Mouse (Mus musculus) hindbrain, embryonic 13.5 days (tissue): ENCODE measurements at regions not wholly inside any gene's neighbourhood (a gene's known extent, or its start where the extent isn't known, plus 50 kb on each side); places are given as distances from the start of the nearest gene placed in this dataset.

Source experiments
- ATAC-seq: fragments of 200-750 bp; cut with Nextera tagmentation; 2 replicates; pipeline ENCODE4 v1.8.0; 2017; ENCODE audit warnings: moderate TSS enrichment; ENCODE audit not compliant: low FRiP score
- H3K27ac ChIP-seq: fragments of 300-500 bp; sonication (generic); 2 replicates; pipeline ENCODE4 v1.5.1; 2015; ENCODE audit warnings: inconsistent platforms, mild to moderate bottlenecking, moderate library complexity
- H3K27me3 ChIP-seq: fragments of 300-500 bp; sonication (generic); 2 replicates; pipeline ENCODE4 v1.6.1; 2015; ENCODE audit warnings: mild to moderate bottlenecking, inconsistent platforms
- H3K36me3 ChIP-seq: fragments of 300-500 bp; sonication (generic); 2 replicates; pipeline ENCODE4 v1.6.1; 2015; ENCODE audit warnings: mild to moderate bottlenecking, inconsistent platforms
- H3K4me1 ChIP-seq: fragments of 300-500 bp; sonication (generic); replicated peaks from 2 replicates; pipeline ENCODE4 v1.6.1; 2015; ENCODE audit warnings: inconsistent platforms
- H3K4me2 ChIP-seq: fragments of 300-500 bp; sonication (generic); 2 replicates; pipeline ENCODE4 v1.6.1; 2015; ENCODE audit warnings: inconsistent platforms, mild to moderate bottlenecking, moderate library complexity
- H3K4me3 ChIP-seq: fragments of 300-500 bp; sonication (generic); 2 replicates; pipeline ENCODE4 v1.5.1; 2015; ENCODE audit warnings: mild to moderate bottlenecking, inconsistent platforms
- H3K9ac ChIP-seq: fragments of 300-500 bp; sonication (generic); 2 replicates; pipeline ENCODE4 v1.6.1; 2015; ENCODE audit warnings: mild to moderate bottlenecking, inconsistent platforms
- H3K9me3 ChIP-seq: fragments of 300-500 bp; sonication (generic); 2 replicates; pipeline ENCODE4 v1.6.1; 2016; ENCODE audit warnings: inconsistent platforms
- WGBS: fragments of 180-500 bp; shearing (Covaris S2); methylation state at CpG from one replicate; pipeline ENCODE4 v1.1.7; 2015; 5-methylcytosine and 5-hydroxymethylcytosine counted together

DNA sequence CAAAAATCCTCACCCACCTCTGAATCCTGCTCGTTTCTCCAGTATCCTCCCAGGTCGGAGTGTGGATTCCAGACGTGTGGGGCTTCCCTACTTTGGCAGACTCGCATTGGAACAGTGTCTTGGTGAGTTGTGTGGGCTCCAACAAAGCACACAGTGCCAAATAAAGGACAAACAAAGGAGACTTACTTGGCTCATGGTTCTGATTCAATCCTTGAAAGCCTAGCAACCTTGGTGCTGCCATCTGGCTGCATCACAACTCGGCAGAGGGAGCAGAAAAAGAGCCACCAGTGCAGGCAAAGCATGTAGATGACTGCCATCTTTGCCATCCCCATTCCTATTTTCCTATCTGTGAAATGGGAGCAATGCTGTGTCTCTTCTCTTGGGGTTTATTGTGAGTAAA is 64.0 kb downstream of the Il9r start:
- no peaks in the 10 kb centered on the region for H3K9me3 ChIP-seq
- H3K9ac ChIP-seq = no peak overlapping the region
- H3K4me2 ChIP-seq = no peak overlapping the region
- H3K4me3 ChIP-seq = no peak overlapping the region
- no peaks in the 10 kb centered on the region for H3K36me3 ChIP-seq
- no peak overlapping the region for H3K27ac ChIP-seq
- no peak for ATAC-seq
- WGBS = 56% methylated on average over 5 of the region's 5 CpGs
- no peaks in the 10 kb centered on the region for H3K27me3 ChIP-seq
- H3K4me1 ChIP-seq = peaks cover 31% of the 10 kb centered on the region

- Histone ChIP-seq H3K27ac (no peak overlapping the region), H3K4me2 (no peak overlapping the region), H3K36me3 (no peaks in the 10 kb centered on the region), H3K9me3 (no peaks in the 10 kb centered on the region), H3K9ac (no peak overlapping the region), H3K27me3 (no peaks in the 10 kb centered on the region), H3K4me3 (no peak overlapping the region), H3K4me1 (peaks cover 21% of the 10 kb centered on the region)
- WGBS = 84% methylated on average over 7 of the region's 7 CpGs
- ATAC-seq = no peak
These were observed 66.1 kb downstream of the Il9r start for GRCm38 (mm10) chr11:32133996-32134395.

DNA sequence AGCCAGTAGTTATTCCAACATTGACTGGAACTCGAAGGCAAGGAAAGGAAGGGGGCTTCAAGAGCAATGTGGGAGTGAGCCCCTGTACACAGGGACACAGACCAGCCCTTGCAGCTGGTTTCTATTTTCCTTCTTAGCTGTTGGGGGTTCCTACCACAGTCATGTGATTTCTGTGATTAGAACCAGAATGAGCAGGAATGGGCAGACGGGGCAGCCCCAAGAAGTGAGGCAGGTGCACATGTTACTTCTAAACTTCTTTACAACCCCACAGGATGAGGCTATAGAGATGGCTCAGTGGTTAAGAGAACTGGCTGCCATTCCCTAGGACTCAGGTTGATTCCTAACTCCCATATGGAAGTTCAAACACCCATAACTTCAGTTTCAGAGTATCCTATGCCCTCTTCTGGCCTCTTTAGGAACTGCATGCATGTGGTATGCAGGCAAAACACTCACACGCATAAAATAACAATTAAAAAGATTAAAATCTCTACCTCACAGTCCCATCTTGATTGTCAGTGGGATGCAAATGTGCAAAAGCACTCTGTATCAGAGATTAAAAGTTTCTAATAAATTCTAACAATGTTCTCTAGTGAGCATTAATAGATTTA is 68.0 kb downstream of the Il9r start:
- Histone ChIP-seq H3K27ac (no peak overlapping the region), H3K4me1 (peaks cover 11% of the 10 kb centered on the region), H3K4me2 (no peak overlapping the region), H3K4me3 (no peak overlapping the region), H3K27me3 (no peaks in the 10 kb centered on the region), H3K9me3 (no peaks in the 10 kb centered on the region), H3K36me3 (no peaks in the 10 kb centered on the region), H3K9ac (no peak overlapping the region)
- no peak for ATAC-seq
- WGBS = 87% methylated on average over 3 of the region's 3 CpGs

- WGBS = 64% methylated on average over 7 of the region's 7 CpGs
- no peak overlapping the region for H3K4me2 ChIP-seq
These were observed 71.5 kb downstream of the Il9r start for GRCm38 (mm10) chr11:32128551-32128950.

GRCm38 (mm10) chr11:32128018-32128417 is 72.1 kb downstream of the Il9r start:
- Histone ChIP-seq H3K27me3 (no peaks in the 10 kb centered on the region), H3K4me2 (no peak overlapping the region), H3K36me3 (no peaks in the 10 kb centered on the region), H3K9ac (no peak overlapping the region), H3K9me3 (no peaks in the 10 kb centered on the region), H3K4me1 (peaks cover 22% of the 10 kb centered on the region), H3K27ac (peak overlapping the region; percentile 55; the same call in 1 of the 2 replicates), H3K4me3 (no peak overlapping the region)
- ATAC-seq = peak; percentile 35
- WGBS = 75% methylated on average over 3 of the region's 3 CpGs

More at GRCm38 (mm10) chr11:32128551-32128950, 71.5 kb downstream of the Il9r start:
- Histone ChIP-seq H3K27me3 (no peaks in the 10 kb centered on the region), H3K4me1 (peaks cover 22% of the 10 kb centered on the region), H3K4me3 (no peak overlapping the region), H3K9ac (no peak overlapping the region), H3K27ac (0 out of 2 replicates have a peak overlapping the region, but pooled peaks have one; percentile 55), H3K9me3 (no peaks in the 10 kb centered on the region), H3K36me3 (no peaks in the 10 kb centered on the region)
- ATAC-seq = no peak

DNA sequence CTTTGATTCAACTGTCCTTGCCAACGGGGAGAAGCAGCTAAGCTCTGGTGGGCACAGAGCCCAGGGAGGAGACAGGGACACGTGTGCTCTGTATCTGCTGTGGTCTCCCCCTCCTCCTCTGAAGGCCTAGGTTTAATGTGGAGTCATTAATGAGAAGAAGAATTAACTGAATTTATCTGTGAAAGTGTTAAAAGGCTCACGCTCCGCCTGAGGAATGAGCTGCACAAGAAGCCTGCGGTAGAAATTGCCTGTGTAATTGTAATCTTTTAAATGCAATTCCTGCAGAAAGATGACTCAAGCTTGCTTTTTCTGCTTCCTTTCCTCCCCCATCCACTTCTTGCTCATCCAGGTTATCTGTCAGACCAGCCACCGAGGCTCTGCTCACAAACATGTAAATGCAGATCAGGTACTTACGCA is 72.7 kb downstream of the Il9r start:
- Histone ChIP-seq H3K27me3 (no peaks in the 10 kb centered on the region), H3K4me1 (peaks cover 22% of the 10 kb centered on the region), H3K27ac (peak overlapping the region; percentile 72), H3K9me3 (no peaks in the 10 kb centered on the region), H3K36me3 (no peaks in the 10 kb centered on the region), H3K4me3 (no peak overlapping the region), H3K4me2 (no peak overlapping the region), H3K9ac (no peak overlapping the region)
- 0 out of 2 replicates have a peak, but pooled peaks have one; percentile 56 for ATAC-seq
- 58% methylated on average over 7 of the region's 7 CpGs for WGBS

DNA sequence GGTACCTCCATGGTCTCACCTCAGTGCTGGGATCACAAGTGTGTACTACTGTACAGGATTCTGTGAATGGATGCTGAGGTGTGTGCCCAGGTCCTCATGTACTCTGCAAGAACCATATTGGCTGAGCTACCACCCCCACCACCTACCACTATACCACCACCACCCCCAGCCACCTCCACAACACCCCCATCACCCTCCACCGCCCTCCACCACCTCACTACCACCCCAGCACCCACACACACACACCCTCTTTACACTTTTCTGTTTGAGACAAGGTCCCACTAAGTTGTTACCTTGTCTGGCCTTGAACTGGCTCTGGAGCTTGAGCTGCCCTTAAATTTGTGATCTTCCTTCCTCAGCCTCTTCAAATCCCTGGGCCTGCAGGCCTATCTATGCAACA is 73.3 kb downstream of the Il9r start:
- Histone ChIP-seq H3K4me3 (no peak overlapping the region), H3K9me3 (no peaks in the 10 kb centered on the region), H3K27me3 (no peaks in the 10 kb centered on the region), H3K36me3 (no peaks in the 10 kb centered on the region), H3K27ac (peak overlapping the region; percentile 72), H3K9ac (no peak overlapping the region), H3K4me2 (no peak overlapping the region), H3K4me1 (peaks cover 22% of the 10 kb centered on the region)
- WGBS = 82% methylated on average over 1 of the region's 1 CpGs
- ATAC-seq = no peak

DNA sequence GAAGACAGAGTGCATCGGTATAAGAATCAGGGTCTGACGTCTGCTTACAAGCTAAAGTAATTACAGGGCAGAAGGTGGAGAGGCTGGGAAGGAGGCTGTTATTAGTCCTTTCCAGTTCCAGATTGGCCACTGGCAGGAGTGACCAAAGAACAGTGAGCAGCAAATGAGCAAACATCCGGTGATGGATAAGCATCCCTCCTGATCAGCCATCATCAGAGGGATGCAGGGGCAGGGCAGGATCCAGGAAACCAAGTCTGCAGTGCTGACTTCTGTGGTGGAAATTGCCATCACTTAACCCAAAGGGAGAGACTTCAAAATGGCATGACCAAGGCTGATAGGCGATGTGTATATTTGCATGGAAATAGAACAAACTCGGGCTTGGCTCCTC is 73.8 kb downstream of the Il9r start:
- H3K36me3 ChIP-seq = no peaks in the 10 kb centered on the region
- 63% methylated on average over 5 of the region's 5 CpGs for WGBS
- H3K27ac ChIP-seq = peak overlapping the region; percentile 42
- no peak overlapping the region for H3K4me2 ChIP-seq
- H3K27me3 ChIP-seq = no peaks in the 10 kb centered on the region
- H3K4me3 ChIP-seq = no peak overlapping the region
- H3K4me1 ChIP-seq = peaks cover 22% of the 10 kb centered on the region
- no peak for ATAC-seq
- no peaks in the 10 kb centered on the region for H3K9me3 ChIP-seq
- H3K9ac ChIP-seq = no peak overlapping the region

- 57% methylated on average over 11 of the region's 11 CpGs for WGBS
- no peaks in the 10 kb centered on the region for H3K36me3 ChIP-seq
- no peaks in the 10 kb centered on the region for H3K9me3 ChIP-seq
- 0 out of 2 replicates have a peak overlapping the region, but pooled peaks have one; percentile 42 for H3K27ac ChIP-seq
- H3K4me3 ChIP-seq = no peak overlapping the region
- no peak for ATAC-seq
- peaks cover 22% of the 10 kb centered on the region for H3K4me1 ChIP-seq
- H3K9ac ChIP-seq = no peak overlapping the region
- no peak overlapping the region for H3K4me2 ChIP-seq
- no peaks in the 10 kb centered on the region for H3K27me3 ChIP-seq
These were observed 74.3 kb downstream of the Il9r start for GRCm38 (mm10) chr11:32125586-32126310.

- no peaks in the 10 kb centered on the region for H3K36me3 ChIP-seq
- H3K9me3 ChIP-seq = no peaks in the 10 kb centered on the region
- no peak overlapping the region for H3K4me2 ChIP-seq
- H3K4me3 ChIP-seq = no peak overlapping the region
- ATAC-seq = no peak
- peaks cover 26% of the 10 kb centered on the region for H3K4me1 ChIP-seq
- 74% methylated on average over 3 of the region's 3 CpGs for WGBS
- H3K9ac ChIP-seq = no peak overlapping the region
- H3K27ac ChIP-seq = peak overlapping the region; percentile 8; the same call in 1 of the 2 replicates
- H3K27me3 ChIP-seq = no peaks in the 10 kb centered on the region
These were observed 79.5 kb downstream of the Il9r start for GRCm38 (mm10) chr11:32120596-32120995.

- ATAC-seq = peak; percentile 80
- Histone ChIP-seq H3K4me2 (0 out of 2 replicates have a peak overlapping the region, but pooled peaks have one; percentile 9), H3K4me1 (peaks cover 24% of the 10 kb centered on the region), H3K9ac (0 out of 2 replicates have a peak overlapping the region, but pooled peaks have one; percentile 35), H3K36me3 (no peaks in the 10 kb centered on the region), H3K27ac (peak overlapping the region; percentile 83), H3K27me3 (no peaks in the 10 kb centered on the region), H3K4me3 (no peak overlapping the region), H3K9me3 (no peaks in the 10 kb centered on the region)
- WGBS = 15% methylated on average over 14 of the region's 14 CpGs
These were observed 81.0 kb downstream of the Il9r start for GRCm38 (mm10) chr11:32118844-32119629.

DNA sequence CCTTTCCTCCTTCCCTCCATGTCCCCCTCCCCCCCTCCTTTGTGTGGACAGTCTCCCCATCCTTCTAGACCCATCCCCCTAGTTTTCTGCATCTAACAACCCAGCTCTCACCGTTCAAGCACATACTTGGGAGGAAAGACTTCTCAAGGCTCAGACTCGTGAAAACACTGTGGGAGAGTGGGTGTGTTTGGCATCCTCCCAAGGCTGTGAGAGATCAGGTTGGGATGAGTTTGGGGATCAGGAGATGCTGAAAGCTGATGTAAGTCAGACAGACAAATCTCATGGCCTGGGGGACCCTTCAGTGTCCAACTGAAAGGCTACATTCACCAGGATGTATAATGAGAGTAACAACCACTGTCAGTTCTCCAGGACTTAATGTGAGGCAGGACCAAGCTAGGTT is 82.1 kb downstream of the Il9r start:
- H3K27me3 ChIP-seq = no peaks in the 10 kb centered on the region
- H3K4me1 ChIP-seq = peaks cover 35% of the 10 kb centered on the region
- no peak overlapping the region for H3K9ac ChIP-seq
- WGBS = 48% methylated on average over 2 of the region's 2 CpGs
- H3K27ac ChIP-seq = no peak overlapping the region
- no peaks in the 10 kb centered on the region for H3K9me3 ChIP-seq
- ATAC-seq = no peak
- no peak overlapping the region for H3K4me3 ChIP-seq
- no peak overlapping the region for H3K4me2 ChIP-seq
- H3K36me3 ChIP-seq = no peaks in the 10 kb centered on the region
